Mouse (Mus musculus) small intestine, adult 2 months (tissue): ENCODE data around the gene Mmadhc.

Source experiments
- CTCF ChIP-seq: fragments of 200-500 bp; IDR thresholded peaks from 2 replicates; pipeline ENCODE4 v1.5.1; 2012; ENCODE audit warnings: low read depth, mild to moderate bottlenecking, control low read depth, inconsistent platforms, low read length, moderate library complexity, mixed read lengths; ENCODE audit not compliant: insufficient replicate concordance, insufficient read length; ENCODE audit errors: extremely low read depth
- POLR2A ChIP-seq: fragments of 200-500 bp; IDR thresholded peaks from 2 replicates; pipeline ENCODE4 v1.6.1; 2012; ENCODE audit warnings: low read depth, mild to moderate bottlenecking, control low read depth, inconsistent platforms, low read length, moderate library complexity

DNA sequence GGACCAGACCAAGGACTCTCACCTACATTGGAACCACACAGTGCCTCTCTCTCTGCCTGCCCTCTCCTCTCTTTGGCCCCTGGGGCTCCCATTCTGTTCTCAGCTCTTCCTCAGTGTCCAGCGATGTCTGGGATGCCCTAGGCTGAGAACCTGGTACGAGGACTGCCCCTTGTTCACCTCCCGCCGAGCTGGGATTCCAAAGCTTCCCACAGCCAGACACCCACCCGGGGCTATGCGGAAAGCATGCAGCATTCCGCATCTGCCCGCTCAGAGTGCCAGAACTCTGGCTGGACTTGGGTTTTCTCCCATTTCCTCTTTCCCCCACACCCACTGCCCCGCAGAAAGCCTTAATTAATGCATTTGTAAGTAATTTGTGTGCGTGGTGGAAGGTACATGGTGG, 19.9 kb downstream of the Mmadhc start:
- TF ChIP-seq CTCF (no peak), POLR2A (no peak)
